Mouse (Mus musculus): ENCODE measurements around the gene Pecam1. TPM values are rescaled to one million over a fixed set of nuclear protein-coding genes. Genes with fewer than 3 reads are reported as not detected.
"Not testable (repeated sequence)": the region's sequence is repeated elsewhere in the genome, so short reads cannot be mapped to it uniquely, and the experiment has no call there.

The Pecam1 gene
- total RNA-seq, 2 experiments from 2014 or later = 37.1 to 43.8 TPM

DNA sequence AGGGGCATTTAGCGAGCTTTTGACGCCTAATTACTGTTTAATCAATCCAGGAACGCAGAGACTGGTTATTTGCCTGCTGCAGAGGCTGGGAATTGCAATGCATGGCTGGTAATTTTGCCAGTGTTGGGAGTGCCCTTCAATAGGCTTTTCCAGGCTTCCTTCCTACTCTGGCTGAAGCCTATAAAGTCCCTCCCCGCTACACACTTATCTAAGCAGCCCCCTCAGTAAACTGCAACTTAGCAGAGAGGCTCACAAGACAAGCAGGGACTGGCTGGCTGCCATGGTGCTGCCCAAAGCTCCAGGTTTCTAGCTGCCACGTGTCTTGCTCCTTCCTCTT, 111.1 kb downstream of the Pecam1 start:
- no peak for DNase-seq
- intact Hi-C loops (cut with DNase I) = no loop called here
- Histone ChIP-seq H3K27ac (no peak overlapping the region), H3K4me3 (no peak overlapping the region)
- TF ChIP-seq CTCF (IDR thresholded peaks at IDR 0.05) = no peak

DNA sequence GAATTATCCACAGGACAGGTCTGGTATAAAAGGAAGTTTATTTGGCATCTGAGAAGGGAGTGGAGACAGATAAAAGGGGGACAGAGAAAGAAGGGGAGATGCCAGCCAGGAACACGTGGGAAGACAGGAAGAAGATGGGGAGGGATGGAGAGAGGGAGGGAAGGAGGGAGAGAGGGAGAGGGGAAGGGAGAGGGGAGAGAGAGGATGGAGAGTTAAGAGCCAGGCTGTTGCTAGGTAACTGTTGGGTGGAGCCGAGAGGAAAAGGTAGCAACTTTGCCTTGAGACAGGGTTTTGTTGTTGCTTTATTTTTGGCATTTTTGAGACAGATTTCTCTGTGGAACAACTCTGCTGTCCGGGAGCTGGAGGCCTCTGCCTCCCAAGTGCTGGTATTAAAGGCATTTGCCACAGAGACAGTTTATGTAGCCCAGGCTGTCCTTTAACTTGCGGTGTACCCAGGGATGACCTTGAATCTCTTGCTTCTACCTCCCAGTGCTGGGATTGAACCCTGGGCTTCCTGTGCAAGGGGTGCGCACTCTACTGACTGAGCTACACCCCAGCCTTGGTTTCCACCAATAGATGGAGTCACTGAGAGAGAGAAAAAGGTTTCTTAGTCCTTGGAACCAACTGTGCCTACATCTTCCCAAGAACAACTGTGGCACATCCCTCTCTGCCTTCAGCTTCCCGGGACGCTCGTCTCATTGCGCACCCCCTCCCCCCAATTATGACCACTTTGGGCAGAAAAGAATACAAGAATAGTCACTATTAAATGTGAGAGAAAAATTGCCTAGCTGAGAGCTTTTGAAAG, 111.7 kb downstream of the Pecam1 start:
- intact Hi-C loops (cut with DNase I) = no loop called here
- TF ChIP-seq CTCF (IDR thresholded peaks at IDR 0.05) = no peak
- no peak overlapping the region for H3K4me3 ChIP-seq
- no peak overlapping the region for H3K27ac ChIP-seq
- no peak for DNase-seq

DNA sequence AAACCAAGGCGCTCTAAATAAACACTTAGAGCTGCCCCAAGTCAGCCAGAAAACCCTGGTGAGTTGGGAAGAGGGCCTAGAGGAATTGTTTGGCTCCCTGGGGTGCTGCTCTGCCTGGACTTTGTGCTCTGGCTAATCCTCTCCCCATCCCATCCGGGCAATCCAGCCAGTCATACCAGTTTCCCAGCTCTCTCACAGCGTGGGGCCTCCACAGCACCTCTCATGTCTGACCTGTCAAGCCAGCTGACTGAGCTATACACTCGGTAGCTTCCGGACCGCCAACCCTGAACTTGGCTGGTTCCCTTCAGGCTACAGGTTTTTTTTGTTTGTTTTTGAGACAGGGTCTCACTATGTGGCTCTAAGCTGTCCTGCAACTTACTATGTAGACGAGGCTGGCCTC, 112.7 kb downstream of the Pecam1 start:
- intact Hi-C loops (cut with DNase I) = no loop called here
- Histone ChIP-seq H3K27ac (no peak overlapping the region), H3K4me3 (no peak overlapping the region)
- DNase-seq = no peak
- TF ChIP-seq CTCF (IDR thresholded peaks at IDR 0.05) = no peak

GRCm38 (mm10) chr11:106635946-106636345, 114.5 kb downstream of the Pecam1 start:
- Histone ChIP-seq H3K4me3 (no peak overlapping the region), H3K27ac (no peak overlapping the region)
- intact Hi-C loops (cut with DNase I) = no loop called here
- no peak for DNase-seq
- TF ChIP-seq CTCF (IDR thresholded peaks at IDR 0.05) = no peak

- H3K27ac ChIP-seq; H3K4me3 ChIP-seq; DNase-seq; intact Hi-C loops (cut with DNase I): not testable (repeated sequence)
Observed at GRCm38 (mm10) chr11:106634175-106634574, 116.3 kb downstream of the Pecam1 start.

- intact Hi-C loops (cut with DNase I) = no loop called here
- DNase-seq = no peak
- TF ChIP-seq CTCF (IDR thresholded peaks at IDR 0.05) = no peak
- Histone ChIP-seq H3K27ac (no peak overlapping the region), H3K4me3 (no peak overlapping the region)
Observed at GRCm38 (mm10) chr11:106633456-106633855, 117.0 kb downstream of the Pecam1 start.

DNA sequence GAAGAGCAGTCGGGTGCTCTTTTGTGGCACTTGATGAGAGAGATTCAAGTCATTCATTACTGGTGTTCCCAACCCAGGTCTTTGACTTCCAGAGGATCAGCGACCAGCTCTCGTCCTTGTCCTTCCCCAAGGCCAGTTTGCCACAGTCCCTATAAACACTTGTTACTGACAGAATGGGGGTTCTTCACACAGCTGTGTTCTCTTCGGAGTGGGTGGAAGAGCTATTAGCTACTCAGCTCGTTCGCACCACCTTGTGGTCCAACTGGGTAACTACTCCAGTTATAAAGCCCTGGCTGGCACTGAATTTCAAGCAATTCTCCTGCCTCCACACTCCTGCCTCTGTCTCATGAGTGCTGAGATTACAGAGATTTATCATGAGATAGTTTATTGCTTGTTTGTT, 122.7 kb downstream of the Pecam1 start:
- intact Hi-C loops (cut with DNase I) = loop anchor here (1.0 to 5.0 kb wide), 3 partner anchors 90 to 208 kb away; no protein-coding TSS in a partner anchor
- Histone ChIP-seq H3K4me3 (no peak overlapping the region), H3K27ac (no peak overlapping the region)
- DNase-seq = peak; percentile 76
- TF ChIP-seq CTCF (IDR thresholded peaks at IDR 0.05) = peak; percentile 90

DNA sequence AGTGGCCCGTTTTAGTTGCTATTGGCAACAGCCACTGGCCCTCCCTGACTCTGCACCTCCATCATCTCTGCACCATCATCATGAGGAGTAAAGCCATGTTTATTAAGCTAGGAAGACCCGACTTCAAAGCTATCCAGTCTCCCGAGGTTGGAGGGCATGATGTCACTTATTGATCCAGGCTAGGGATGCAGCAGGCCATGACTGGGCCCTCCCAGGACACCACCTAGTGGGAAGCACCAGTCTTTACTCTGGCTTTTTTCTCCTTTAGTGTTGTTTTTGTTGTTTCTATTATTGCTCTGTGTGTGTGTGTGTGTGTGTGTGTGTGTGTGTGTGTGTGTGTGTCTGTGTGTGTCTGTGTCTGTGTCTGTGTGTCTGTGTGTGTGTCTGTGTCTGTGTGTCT, 124.9 kb downstream of the Pecam1 start:
- Histone ChIP-seq H3K4me3 (no peak overlapping the region), H3K27ac (no peak overlapping the region)
- no peak for DNase-seq
- intact Hi-C loops (cut with DNase I) = loop anchor here (5.0 kb wide), 1 partner anchor 88 kb away; no protein-coding TSS in a partner anchor
- TF ChIP-seq CTCF (IDR thresholded peaks at IDR 0.05) = no peak

GRCm38 (mm10) chr11:106623629-106624028, 126.8 kb downstream of the Pecam1 start:
- Histone ChIP-seq H3K27ac (no peak overlapping the region), H3K4me3 (no peak overlapping the region)
- no peak for DNase-seq
- intact Hi-C loops (cut with DNase I) = no loop called here
- no peak for TF ChIP-seq CTCF (IDR thresholded peaks at IDR 0.05)

GRCm38 (mm10) chr11:106622056-106622455, 128.4 kb downstream of the Pecam1 start:
- TF ChIP-seq CTCF (IDR thresholded peaks at IDR 0.05) = no peak
- intact Hi-C loops (cut with DNase I) = no loop called here
- no peak overlapping the region for H3K4me3 ChIP-seq
- DNase-seq = no peak
- no peak overlapping the region for H3K27ac ChIP-seq

GRCm38 (mm10) chr11:106618768-106619167, 131.7 kb downstream of the Pecam1 start:
- H3K27ac ChIP-seq; intact Hi-C loops (cut with DNase I); H3K4me3 ChIP-seq; DNase-seq: not testable (repeated sequence)

- intact Hi-C loops (cut with DNase I) = no loop called here
- no peak for TF ChIP-seq CTCF (IDR thresholded peaks at IDR 0.05)
Observed at GRCm38 (mm10) chr11:106617821-106618580, 132.4 kb downstream of the Pecam1 start.

DNA sequence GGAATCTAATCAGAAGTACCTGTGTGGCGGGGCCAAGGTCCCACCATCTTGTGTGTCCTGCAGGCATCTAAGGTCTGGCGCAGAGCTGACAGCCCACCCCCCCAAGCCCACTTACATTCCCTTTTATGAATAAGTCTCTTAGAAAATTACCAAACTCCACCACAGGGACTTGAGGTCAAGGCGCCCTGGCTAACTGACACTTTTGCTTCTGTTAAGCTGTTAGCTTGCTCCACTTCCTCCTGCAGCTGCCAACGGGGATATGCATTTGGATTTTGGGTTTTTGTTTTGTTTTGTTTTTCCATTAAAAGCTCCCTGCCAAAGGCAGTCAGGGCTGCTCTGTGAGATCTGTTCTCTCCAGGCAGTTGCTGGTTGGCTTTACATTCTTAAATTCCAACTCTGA, 134.9 kb downstream of the Pecam1 start:
- Histone ChIP-seq H3K27ac (no peak overlapping the region), H3K4me3 (no peak overlapping the region)
- TF ChIP-seq CTCF (IDR thresholded peaks at IDR 0.05) = no peak
- intact Hi-C loops (cut with DNase I) = no loop called here
- DNase-seq = no peak

More at GRCm38 (mm10) chr11:106617821-106618580, 132.4 kb downstream of the Pecam1 start:
- H3K27ac ChIP-seq = no peak overlapping the region
- DNase-seq = no peak
- no peak overlapping the region for H3K4me3 ChIP-seq
